Mouse (Mus musculus) liver, embryonic 13.5 days (tissue): ENCODE data around the gene Ppig. TPM values are rescaled to one million over a fixed set of nuclear protein-coding genes. Genes with fewer than 3 reads are reported as not detected.

Source experiments
- ATAC-seq: fragments of 200-750 bp; cut with Nextera tagmentation; 2 replicates; pipeline ENCODE4 v1.8.0; 2017; ENCODE audit warnings: low read depth, mild to moderate bottlenecking, moderate number of reproducible peaks, moderate library complexity
- DNase-seq: peaks from one replicate; pipeline ENCODE4 v3.0.0; 2022
- H3K27ac ChIP-seq: fragments of 300-500 bp; sonication (generic); 2 replicates; pipeline ENCODE4 v1.5.1; 2015; ENCODE audit warnings: moderate library complexity, mild to moderate bottlenecking, inconsistent platforms
- H3K27me3 ChIP-seq: fragments of 300-500 bp; sonication (generic); 2 replicates; pipeline ENCODE4 v1.6.1; 2015; ENCODE audit warnings: mild to moderate bottlenecking, inconsistent platforms
- H3K36me3 ChIP-seq: fragments of 300-500 bp; sonication (generic); 2 replicates; pipeline ENCODE4 v1.6.1; 2015; ENCODE audit warnings: mild to moderate bottlenecking, inconsistent platforms
- H3K4me1 ChIP-seq: fragments of 300-500 bp; sonication (generic); replicated peaks from 2 replicates; pipeline ENCODE4 v1.6.1; 2015; ENCODE audit warnings: inconsistent platforms
- H3K4me2 ChIP-seq: fragments of 300-500 bp; sonication (generic); 2 replicates; pipeline ENCODE4 v1.6.1; 2015; ENCODE audit warnings: inconsistent platforms, mild to moderate bottlenecking, moderate library complexity
- H3K4me3 ChIP-seq: fragments of 300-500 bp; sonication (generic); replicated peaks from 2 replicates; pipeline ENCODE4 v1.5.1; 2015; ENCODE audit warnings: mild to moderate bottlenecking, inconsistent platforms
- H3K9ac ChIP-seq: fragments of 300-500 bp; sonication (generic); 2 replicates; pipeline ENCODE4 v1.6.1; 2015; ENCODE audit warnings: mild to moderate bottlenecking, inconsistent platforms
- H3K9me3 ChIP-seq: fragments of 300-500 bp; sonication (generic); replicated peaks from 2 replicates; pipeline ENCODE4 v1.6.1; 2016; ENCODE audit warnings: inconsistent platforms
- WGBS: fragments of 180-500 bp; shearing (Covaris S2); methylation state at CpG from one replicate; pipeline ENCODE4 v1.1.7; 2015; ENCODE audit not compliant: insufficient replicate concordance; 5-methylcytosine and 5-hydroxymethylcytosine counted together
- polyA plus RNA-seq: library from polyadenylated mRNA; unstranded; fragments of >200 nt; fragmentation: Nextera tagmentation; extraction: Ambion mirVana; gene quantifications from 2 replicates; pipeline ENCODE4 v1.2.1, GENCODE M21; 2015

Gene Ppig
- polyA plus RNA-seq, 1 experiment from 2014 or later: 79.7 TPM

- no peaks in the 10 kb centered on the region for H3K9me3 ChIP-seq
- 87% methylated on average over 8 of the region's 8 CpGs for WGBS
- no peaks in the 10 kb centered on the region for H3K4me1 ChIP-seq
- ATAC-seq (no peak), DNase-seq (no peak)
- no peaks in the 10 kb centered on the region for H3K27me3 ChIP-seq
- peaks cover 33% of the 10 kb centered on the region for H3K36me3 ChIP-seq
- no peak overlapping the region for H3K9ac ChIP-seq
- H3K4me2 ChIP-seq: no peak overlapping the region
- no peak overlapping the region for H3K27ac ChIP-seq
- no peak overlapping the region for H3K4me3 ChIP-seq
These were observed 21.9 kb upstream of the Ppig start for GRCm38 (mm10) chr2:69700446-69700845.

- H3K9me3 ChIP-seq: no peaks in the 10 kb centered on the region
- peaks cover 17% of the 10 kb centered on the region for H3K4me1 ChIP-seq
- DNase-seq (no peak), ATAC-seq (no peak)
- WGBS: 85% methylated on average over 14 of the region's 14 CpGs
- no peaks in the 10 kb centered on the region for H3K27me3 ChIP-seq
- 0 out of 2 replicates have a peak overlapping the region, but pooled peaks have one; percentile 75 for H3K4me3 ChIP-seq
- no peak overlapping the region for H3K9ac ChIP-seq
- no peak overlapping the region for H3K27ac ChIP-seq
- H3K36me3 ChIP-seq: peaks cover 5% of the 10 kb centered on the region; the same call in 1 of the 2 replicates
- H3K4me2 ChIP-seq: no peak overlapping the region
These were observed 10.2 kb upstream of the Ppig start for GRCm38 (mm10) chr2:69712171-69712570.

DNA sequence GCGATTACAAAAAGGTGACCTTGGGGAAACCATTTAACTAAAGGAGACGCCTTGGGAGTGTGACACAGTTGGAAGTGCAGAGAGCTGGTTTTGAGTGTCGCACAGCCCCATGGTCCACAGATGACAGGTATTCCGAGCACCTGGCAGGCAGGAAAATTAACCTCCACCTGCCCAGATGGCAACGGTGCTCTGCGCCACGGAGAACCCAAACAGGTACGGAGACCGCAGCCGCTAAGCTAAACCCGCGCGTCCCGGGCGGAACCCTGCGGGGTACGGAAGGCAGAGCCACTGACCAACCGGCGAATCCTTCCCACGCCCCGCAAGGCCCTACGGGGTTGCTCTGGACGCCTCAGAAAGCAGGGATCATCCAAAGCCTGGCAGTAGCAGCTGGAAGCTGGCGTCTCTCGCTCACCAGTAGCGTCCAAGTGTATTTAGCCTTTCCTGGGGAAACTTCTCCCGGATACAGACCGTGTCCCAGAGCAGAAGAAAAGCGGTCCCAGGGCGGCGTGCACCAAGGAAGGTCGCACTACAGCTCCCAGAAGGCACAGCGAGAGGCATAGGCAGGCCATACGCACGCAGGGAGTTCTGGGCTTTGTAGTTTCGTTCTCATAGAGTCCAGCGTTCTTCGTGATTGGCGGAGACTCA is 9.2 kb upstream of the Ppig start, which contains the start of gene Fastkd1:
TSS of gene Fastkd1 (minus strand) at position 536 of the 645 bp plus-strand sequence.
- peak; percentile 99 for ATAC-seq
- Histone ChIP-seq H3K27me3 (no peaks in the 10 kb centered on the region), H3K4me2 (peak within 1 kb of the TSS; percentile 79), H3K27ac (peak within 1 kb of the TSS; percentile 51; the same call in 1 of the 2 replicates), H3K4me1 (peaks cover 17% of the 10 kb centered on the region), H3K4me3 (peak within 1 kb of the TSS; percentile 75), H3K9me3 (no peaks in the 10 kb centered on the region), H3K36me3 (no peaks in the 10 kb centered on the region), H3K9ac (peak within 1 kb of the TSS; percentile 79)
- WGBS: under 1% methylated on average over 39 of the region's 39 CpGs
- DNase-seq: peak; percentile 81

DNA sequence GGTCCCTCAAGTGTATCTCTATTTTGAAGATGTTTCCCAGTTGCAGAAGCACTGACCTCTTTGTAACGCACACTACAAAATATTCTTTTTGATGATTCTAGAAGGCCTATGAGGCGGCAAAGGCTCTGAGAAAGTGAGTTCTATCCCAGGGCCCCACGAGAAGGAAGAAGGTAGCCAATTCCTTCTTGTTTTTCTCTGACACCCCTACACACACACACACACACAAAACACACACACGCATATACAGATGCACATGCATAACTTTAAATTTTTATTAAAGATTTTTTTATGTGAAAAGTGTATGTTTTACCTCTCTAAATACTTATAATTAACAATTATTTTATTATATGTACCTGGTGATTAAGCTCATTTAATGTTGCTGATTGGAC is 8.7 kb upstream of the Ppig start:
- 20% methylated on average over 4 of the region's 4 CpGs for WGBS
- ATAC-seq (no peak), DNase-seq (no peak)
- H3K4me3 ChIP-seq: peak overlapping the region; percentile 75
- no peak overlapping the region for H3K27ac ChIP-seq
- H3K4me2 ChIP-seq: peak overlapping the region; percentile 79
- no peaks in the 10 kb centered on the region for H3K9me3 ChIP-seq
- H3K36me3 ChIP-seq: no peaks in the 10 kb centered on the region
- H3K9ac ChIP-seq: no peak overlapping the region
- peaks cover 17% of the 10 kb centered on the region for H3K4me1 ChIP-seq
- H3K27me3 ChIP-seq: no peaks in the 10 kb centered on the region; the same call in 1 of the 2 replicates

GRCm38 (mm10) chr2:69714126-69714525 is 8.2 kb upstream of the Ppig start:
- ATAC-seq: no peak
- 69% methylated on average over 5 of the region's 5 CpGs for WGBS
- no peak overlapping the region for H3K27ac ChIP-seq
- H3K9ac ChIP-seq: no peak overlapping the region
- H3K9me3 ChIP-seq: no peaks in the 10 kb centered on the region
- no peak for DNase-seq
- peaks cover 5% of the 10 kb centered on the region; the same call in 1 of the 2 replicates for H3K27me3 ChIP-seq
- peaks cover 17% of the 10 kb centered on the region for H3K4me1 ChIP-seq
- H3K4me3 ChIP-seq: no peak overlapping the region
- no peaks in the 10 kb centered on the region for H3K36me3 ChIP-seq
- no peak overlapping the region for H3K4me2 ChIP-seq

DNA sequence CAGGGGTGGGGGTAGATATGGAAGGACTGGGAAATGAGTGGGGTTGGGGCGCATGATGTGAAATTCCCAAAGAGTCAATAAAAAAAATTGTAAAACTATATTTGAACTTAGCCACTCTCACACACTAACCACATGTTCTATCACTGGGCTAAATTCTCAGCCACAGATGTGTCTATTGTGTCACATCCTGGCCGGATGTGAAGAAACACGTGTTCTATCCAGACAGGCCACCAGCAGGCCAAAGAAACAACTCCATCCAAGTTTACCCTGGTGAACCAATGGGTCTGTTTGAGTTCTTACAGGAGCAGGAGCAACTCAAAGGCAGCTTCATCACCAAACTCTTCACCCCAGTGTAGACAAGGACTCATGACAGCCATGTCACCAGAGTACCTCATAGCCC is 5.9 kb upstream of the Ppig start:
- DNase-seq: no peak
- Histone ChIP-seq H3K9me3 (no peaks in the 10 kb centered on the region), H3K27me3 (peaks cover 18% of the 10 kb centered on the region), H3K27ac (no peak overlapping the region), H3K36me3 (no peaks in the 10 kb centered on the region), H3K4me3 (no peak overlapping the region), H3K9ac (no peak overlapping the region), H3K4me2 (no peak overlapping the region), H3K4me1 (peaks cover 10% of the 10 kb centered on the region)
- WGBS: 48% methylated on average over 3 of the region's 3 CpGs
- ATAC-seq: no peak

- WGBS: 67% methylated on average over 1 of the region's 1 CpGs
- no peak overlapping the region for H3K9ac ChIP-seq
- no peak overlapping the region for H3K4me2 ChIP-seq
These were observed 3.2 kb upstream of the Ppig start for GRCm38 (mm10) chr2:69719121-69719520.

GRCm38 (mm10) chr2:69722650-69723518 is 539 bp downstream of the Ppig start:
- peak overlapping the region; percentile 94 for H3K9ac ChIP-seq
- peaks cover 26% of the 10 kb centered on the region for H3K4me1 ChIP-seq
- WGBS: under 1% methylated on average over 91 of the region's 91 CpGs
- ATAC-seq (peak; percentile 88), DNase-seq (peak; percentile 84)
- H3K4me3 ChIP-seq: peak overlapping the region; percentile 96
- peaks cover 19% of the 10 kb centered on the region for H3K27me3 ChIP-seq
- H3K4me2 ChIP-seq: peak overlapping the region; percentile 83
- H3K27ac ChIP-seq: peak overlapping the region; percentile 84
- no peaks in the 10 kb centered on the region for H3K9me3 ChIP-seq
- no peaks in the 10 kb centered on the region; the same call in 1 of the 2 replicates for H3K36me3 ChIP-seq

More at GRCm38 (mm10) chr2:69719121-69719520, 3.2 kb upstream of the Ppig start:
- Histone ChIP-seq H3K36me3 (no peaks in the 10 kb centered on the region), H3K4me3 (no peak overlapping the region), H3K9me3 (no peaks in the 10 kb centered on the region), H3K27me3 (peaks cover 19% of the 10 kb centered on the region), H3K27ac (no peak overlapping the region), H3K4me1 (peaks cover 10% of the 10 kb centered on the region)
- DNase-seq (no peak), ATAC-seq (no peak)

DNA sequence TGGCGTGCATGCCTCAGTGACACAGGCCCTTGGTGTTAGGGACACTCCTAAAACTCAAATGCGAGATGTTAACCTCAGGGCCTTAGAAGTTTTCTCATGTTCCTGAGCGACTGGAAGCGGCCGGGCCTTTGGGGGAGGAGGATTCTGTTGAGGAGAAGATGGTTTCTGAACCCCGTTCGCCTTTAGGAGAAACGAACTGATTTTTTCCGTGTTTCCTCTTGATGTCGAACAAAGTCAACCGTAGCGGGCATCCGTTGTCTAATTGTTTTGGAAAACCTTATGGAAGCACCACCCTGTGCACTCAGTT is 1.1 kb downstream of the Ppig start:
- H3K4me2 ChIP-seq: peak overlapping the region; percentile 83
- peaks cover 26% of the 10 kb centered on the region for H3K4me1 ChIP-seq
- no peak for DNase-seq
- peak overlapping the region; percentile 84 for H3K27ac ChIP-seq
- H3K9ac ChIP-seq: peak overlapping the region; percentile 94
- H3K4me3 ChIP-seq: peak overlapping the region; percentile 96
- ATAC-seq: no peak
- WGBS: under 1% methylated on average over 13 of the region's 13 CpGs
- no peaks in the 10 kb centered on the region for H3K9me3 ChIP-seq
- no peaks in the 10 kb centered on the region; the same call in 1 of the 2 replicates for H3K36me3 ChIP-seq
- peaks cover 19% of the 10 kb centered on the region for H3K27me3 ChIP-seq

GRCm38 (mm10) chr2:69745091-69745490 is 22.7 kb downstream of the Ppig start:
- Histone ChIP-seq H3K4me2 (no peak overlapping the region), H3K4me3 (no peak overlapping the region), H3K9ac (no peak overlapping the region), H3K27me3 (no peaks in the 10 kb centered on the region), H3K9me3 (no peaks in the 10 kb centered on the region), H3K36me3 (peaks cover 74% of the 10 kb centered on the region), H3K4me1 (no peaks in the 10 kb centered on the region), H3K27ac (no peak overlapping the region)
- ATAC-seq (no peak), DNase-seq (no peak)
- 78% methylated on average over 1 of the region's 1 CpGs for WGBS

DNA sequence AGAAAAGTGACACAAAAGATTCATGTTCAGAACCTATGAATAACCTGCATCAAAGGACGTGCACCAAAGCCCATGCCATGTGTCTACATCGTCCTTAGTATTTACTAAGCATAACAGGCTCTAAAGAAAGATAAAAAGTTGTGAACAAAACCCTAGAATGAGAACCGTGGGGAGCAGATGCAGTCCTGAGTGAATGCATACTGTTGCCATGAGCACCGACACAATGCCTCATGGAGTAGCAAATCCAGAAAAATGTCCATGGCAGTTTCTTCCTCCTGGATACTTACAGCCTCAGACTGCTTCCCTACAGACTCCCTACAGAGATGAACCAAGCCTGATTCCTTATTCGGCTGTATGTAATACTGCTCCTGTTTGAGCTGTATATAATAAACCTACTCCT is 38.6 kb downstream of the Ppig start:
- WGBS: 67% methylated on average over 5 of the region's 5 CpGs
- no peaks in the 10 kb centered on the region for H3K36me3 ChIP-seq
- no peak for DNase-seq
- no peaks in the 10 kb centered on the region for H3K4me1 ChIP-seq
- no peak overlapping the region for H3K9ac ChIP-seq
- H3K9me3 ChIP-seq: no peaks in the 10 kb centered on the region
- H3K4me2 ChIP-seq: no peak overlapping the region
- ATAC-seq: no peak
- no peaks in the 10 kb centered on the region for H3K27me3 ChIP-seq
- H3K4me3 ChIP-seq: no peak overlapping the region
- no peak overlapping the region for H3K27ac ChIP-seq
